Mouse (Mus musculus) olfactory bulb, adult 2 months (tissue): ENCODE data around the gene Lmtk2. TPM values are rescaled to one million over a fixed set of nuclear protein-coding genes. Genes with fewer than 3 reads are reported as not detected.

Experiments used
- H3K27ac ChIP-seq: fragments of 200-500 bp; 2 replicates; pipeline ENCODE4 v1.5.1; 2012; ENCODE audit warnings: low read depth, low read length; ENCODE audit not compliant: insufficient read depth
- H3K4me1 ChIP-seq: fragments of 200-500 bp; 2 replicates; pipeline ENCODE4 v1.6.1; 2012; ENCODE audit warnings: low read length; ENCODE audit not compliant: control insufficient read depth, insufficient read depth
- H3K4me3 ChIP-seq: fragments of 200-500 bp; 2 replicates; pipeline ENCODE4 v1.5.1; 2012; ENCODE audit warnings: mild to moderate bottlenecking, low read depth, low read length, moderate library complexity; ENCODE audit not compliant: insufficient read depth
- CTCF ChIP-seq: fragments of 200-500 bp; IDR thresholded peaks from 2 replicates; pipeline ENCODE4 v1.5.1; 2012; ENCODE audit warnings: low read depth, mild to moderate bottlenecking, low read length, moderate library complexity; ENCODE audit not compliant: insufficient read depth
- POLR2A ChIP-seq: fragments of 200-500 bp; IDR thresholded peaks from 2 replicates; pipeline ENCODE4 v1.6.1; 2012; ENCODE audit warnings: mild to moderate bottlenecking, low read depth, low read length, moderate library complexity; ENCODE audit not compliant: insufficient read depth
- WGBS: fragments of 180-500 bp; shearing (Covaris S2); methylation state at CpG from one replicate; pipeline ENCODE4 v1.1.7; 2018; 5-methylcytosine and 5-hydroxymethylcytosine counted together
- polyA plus RNA-seq: library from polyadenylated mRNA; stranded (reverse); fragments of >200 nt; gene quantifications from 2 replicates; pipeline ENCODE4 v1.2.4, GENCODE M21; 2012; ENCODE audit warnings: low replicate concordance; ENCODE audit not compliant: missing spikeins, insufficient read depth, insufficient read length

Lmtk2 gene
- polyA plus RNA-seq, 1 experiment, result not detected

DNA sequence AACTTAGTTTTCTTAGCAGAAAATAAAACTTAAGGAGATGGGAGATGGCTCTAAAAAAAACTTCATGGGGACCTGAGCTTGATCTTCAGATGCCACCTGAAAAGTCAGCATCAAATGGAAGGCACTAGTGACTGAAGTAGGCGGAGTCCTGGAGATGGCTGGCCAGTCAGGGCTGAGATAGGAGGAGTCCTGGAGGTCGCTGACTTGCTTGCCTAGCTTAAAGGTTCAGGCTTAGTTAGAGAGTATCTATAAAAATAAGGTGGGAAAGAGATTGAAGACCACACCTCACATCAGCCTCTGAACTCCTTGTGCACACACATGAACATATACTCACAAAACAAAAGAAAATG, 15.4 kb downstream of the Lmtk2 start:
- no peak overlapping the region for H3K27ac ChIP-seq
- H3K4me1 ChIP-seq, result peaks cover 23% of the 10 kb centered on the region
- TF ChIP-seq POLR2A, result no peak
- TF ChIP-seq CTCF, result no peak
- no peak overlapping the region for H3K4me3 ChIP-seq
- 80% methylated on average over 2 of the region's 2 CpGs for WGBS

DNA sequence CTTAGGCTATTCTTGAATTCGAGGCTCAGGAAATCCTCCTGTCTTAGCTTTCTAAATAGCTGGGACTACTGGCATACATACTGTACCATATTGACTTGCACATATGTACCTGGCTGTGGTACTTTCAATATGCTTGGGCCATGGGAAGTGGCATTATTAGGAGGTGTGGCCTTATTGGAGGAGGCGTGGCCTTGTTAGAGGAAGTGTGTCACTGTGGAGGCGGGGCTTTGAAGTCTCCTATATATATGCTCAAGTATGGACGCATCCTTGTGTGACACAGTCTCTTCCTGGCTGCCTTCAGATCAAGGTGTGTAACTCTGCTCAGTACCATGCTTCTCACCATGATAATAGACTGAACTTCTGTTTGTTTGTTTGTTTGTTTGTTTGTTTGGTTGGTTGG, 18.0 kb downstream of the Lmtk2 start:
- no peak overlapping the region for H3K27ac ChIP-seq
- TF ChIP-seq CTCF (no peak), POLR2A (no peak)
- WGBS, result 94% methylated on average over 4 of the region's 4 CpGs

DNA sequence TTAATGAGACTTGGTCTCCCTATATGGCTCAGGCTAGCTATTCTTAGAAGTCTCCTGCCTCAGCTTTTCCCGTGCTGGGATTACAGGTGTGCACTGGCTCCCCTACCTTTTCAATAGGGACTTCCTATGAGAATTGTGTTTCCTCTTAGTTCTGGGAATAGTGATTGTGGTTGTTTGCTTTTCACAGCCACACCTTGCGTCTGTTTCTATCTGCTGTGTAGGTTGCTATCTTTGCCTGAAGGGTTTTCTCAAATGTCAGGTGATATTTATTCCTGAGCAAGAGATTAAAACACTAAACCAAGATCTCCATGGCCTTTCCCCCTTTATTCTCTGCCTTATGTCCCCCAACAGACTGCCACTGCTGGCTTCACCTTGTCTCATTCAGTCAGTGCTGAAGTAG, 19.1 kb downstream of the Lmtk2 start:
- TF ChIP-seq CTCF (no peak), POLR2A (no peak)
- no peak overlapping the region for H3K4me3 ChIP-seq
- H3K4me1 ChIP-seq, result peaks cover 29% of the 10 kb centered on the region
- WGBS, result 65% methylated on average over 2 of the region's 2 CpGs
- 0 out of 2 replicates have a peak overlapping the region, but pooled peaks have one; percentile 36 for H3K27ac ChIP-seq

More for the DNA sequence above, 18.0 kb downstream of the Lmtk2 start:
- Histone ChIP-seq H3K4me1 (peaks cover 27% of the 10 kb centered on the region), H3K4me3 (no peak overlapping the region)

DNA sequence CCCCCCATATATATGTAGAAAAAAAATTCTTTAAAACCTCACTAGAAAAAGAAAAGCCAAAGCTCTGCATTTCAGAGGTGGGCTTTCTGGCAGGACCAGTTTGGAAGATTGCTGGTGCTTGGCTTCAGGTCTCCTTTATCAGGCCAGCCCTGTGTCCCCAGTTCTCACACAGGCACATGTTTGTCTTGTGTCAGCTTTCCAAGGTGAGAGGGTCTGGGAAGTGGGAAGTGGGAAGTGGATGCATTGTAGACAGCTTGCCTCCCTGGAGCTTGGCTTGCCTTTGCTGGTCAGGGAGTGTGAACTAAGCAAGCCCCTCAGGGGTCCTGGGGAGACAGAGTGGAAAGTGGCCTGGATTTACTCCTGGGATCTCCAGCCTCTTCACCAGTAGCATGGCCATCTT, 21.3 kb downstream of the Lmtk2 start:
- Histone ChIP-seq H3K4me3 (no peak overlapping the region), H3K27ac (peak overlapping the region; percentile 47), H3K4me1 (peaks cover 31% of the 10 kb centered on the region)
- no peak for TF ChIP-seq CTCF
- TF ChIP-seq POLR2A, result no peak

DNA sequence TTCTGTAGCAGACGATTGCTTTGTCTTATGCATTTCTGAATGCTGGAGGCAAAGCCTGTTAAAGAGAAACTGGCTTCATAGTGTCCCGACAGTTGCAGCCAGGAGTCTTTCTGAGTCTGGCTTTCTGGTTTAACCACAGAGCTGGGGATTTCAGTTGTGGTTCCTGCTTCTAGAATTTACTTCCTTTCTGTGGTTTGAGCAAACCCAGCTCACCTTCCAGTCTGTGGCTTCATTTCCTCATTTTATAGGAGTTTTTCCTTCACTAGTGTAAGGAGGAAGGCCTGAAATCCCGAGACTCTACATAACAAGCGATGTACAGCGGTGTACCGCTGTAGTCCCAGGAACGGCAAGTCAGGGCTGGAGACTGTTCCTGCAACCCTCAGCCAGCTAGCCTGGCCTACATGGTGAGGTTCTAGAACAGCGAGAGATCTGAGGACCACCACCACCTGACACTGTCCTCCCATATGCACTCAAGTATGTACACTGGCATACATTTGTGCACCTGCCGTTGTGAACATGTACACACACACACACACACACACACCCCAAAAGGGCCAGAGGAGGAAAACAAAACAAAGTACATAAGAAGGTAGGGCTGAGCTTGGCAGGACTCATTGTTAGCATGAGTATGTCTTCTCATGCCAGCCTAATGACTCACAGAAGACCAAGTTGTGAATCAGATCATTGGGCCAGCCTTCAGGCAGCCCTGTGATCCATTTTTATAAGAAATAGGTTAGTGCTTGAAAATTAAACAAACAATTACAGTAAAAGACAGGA, 25.9 kb downstream of the Lmtk2 start:
- 77% methylated on average over 9 of the region's 9 CpGs for WGBS
- Histone ChIP-seq H3K27ac (no peak overlapping the region), H3K4me1 (peaks cover 17% of the 10 kb centered on the region), H3K4me3 (no peak overlapping the region)
- TF ChIP-seq POLR2A (no peak), CTCF (no peak)

DNA sequence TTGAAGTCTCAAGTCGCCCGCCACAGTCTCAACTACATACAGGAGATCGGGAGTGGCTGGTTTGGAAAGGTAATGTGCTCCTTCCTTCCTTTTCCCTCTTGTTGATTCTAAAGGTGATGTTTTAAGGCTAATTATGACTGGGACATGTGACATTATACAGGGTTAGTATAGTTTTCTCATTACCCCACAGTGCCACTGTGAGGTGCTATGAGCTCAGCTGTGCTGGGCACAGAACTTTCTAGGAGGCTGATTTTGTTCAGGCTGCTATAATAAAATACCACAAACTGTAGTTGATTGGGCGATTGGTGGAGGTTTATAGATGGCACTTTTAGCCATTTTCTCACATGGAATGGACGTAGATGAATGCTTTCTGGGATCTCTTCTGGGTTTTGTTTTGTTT, 43.3 kb downstream of the Lmtk2 start:
- H3K27ac ChIP-seq, result no peak overlapping the region
- no peak overlapping the region for H3K4me3 ChIP-seq
- WGBS, result 97% methylated on average over 5 of the region's 5 CpGs
- TF ChIP-seq CTCF (no peak), POLR2A (no peak)
- H3K4me1 ChIP-seq, result peaks cover 4% of the 10 kb centered on the region; the same call in 1 of the 2 replicates

DNA sequence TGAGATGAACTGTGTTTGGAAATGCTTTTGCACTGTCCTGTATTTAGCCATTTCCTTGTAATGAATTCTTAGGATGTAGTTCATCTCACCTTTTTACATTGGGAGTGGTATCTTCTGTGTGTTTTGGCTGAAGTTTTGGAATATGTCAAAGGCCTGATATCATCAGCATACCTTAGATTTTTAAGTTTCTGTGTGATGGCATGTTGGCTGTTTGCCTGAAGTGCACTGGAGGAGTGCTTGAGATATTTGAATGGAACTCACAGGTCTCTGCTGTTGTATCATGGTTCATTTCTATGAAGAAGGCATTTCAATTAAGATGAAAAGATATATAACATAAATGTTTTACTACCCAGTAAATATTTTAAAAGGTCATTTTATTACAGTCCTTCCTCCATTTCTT, 46.7 kb downstream of the Lmtk2 start:
- no peak for TF ChIP-seq POLR2A
- no peak for TF ChIP-seq CTCF
- H3K4me3 ChIP-seq, result no peak overlapping the region
- H3K4me1 ChIP-seq, result peaks cover 4% of the 10 kb centered on the region; the same call in 1 of the 2 replicates
- H3K27ac ChIP-seq, result no peak overlapping the region

DNA sequence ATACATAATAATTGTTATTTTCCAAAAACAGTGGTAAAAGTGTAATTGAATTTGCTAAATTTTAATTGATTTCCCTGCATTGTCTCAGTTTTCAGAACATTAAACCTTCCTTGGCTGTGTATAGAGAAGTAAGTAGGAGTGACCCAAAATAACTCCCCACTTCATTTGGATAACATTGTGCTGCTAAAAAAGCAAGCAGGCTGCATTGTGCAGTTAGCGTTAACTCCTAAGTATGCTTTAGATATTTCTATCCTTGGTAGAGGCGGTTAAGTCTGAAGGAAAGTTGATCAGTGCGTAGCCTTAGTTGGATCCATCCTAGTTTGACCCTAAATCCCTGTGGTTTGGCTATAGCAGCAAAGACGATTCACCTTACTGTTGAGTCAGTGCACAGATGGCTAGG, 49.3 kb downstream of the Lmtk2 start:
- Histone ChIP-seq H3K4me3 (no peak overlapping the region), H3K4me1 (peaks cover 4% of the 10 kb centered on the region; the same call in 1 of the 2 replicates), H3K27ac (no peak overlapping the region)
- TF ChIP-seq POLR2A, result no peak
- TF ChIP-seq CTCF, result no peak
- whole genome bisulfite sequencing, result 50% methylated on average over 4 of the region's 4 CpGs

DNA sequence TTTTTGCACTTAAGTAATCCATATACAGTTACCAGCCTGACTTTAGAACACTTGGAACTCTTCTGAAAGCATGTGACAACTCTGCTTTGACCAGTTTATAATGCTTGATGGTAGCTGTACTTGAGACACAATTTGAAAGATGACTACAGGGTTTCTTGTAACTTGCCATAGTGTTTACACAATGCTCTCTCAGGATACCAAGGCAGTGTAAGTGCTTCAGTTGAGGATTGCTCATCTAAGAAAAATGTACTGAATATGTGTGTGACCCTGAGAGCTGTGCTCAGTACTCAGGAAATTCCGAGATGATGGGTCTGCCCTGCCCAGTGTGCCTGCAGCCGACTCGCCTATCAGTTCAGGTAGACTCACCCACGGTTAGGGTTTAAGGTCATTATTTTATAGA, 51.0 kb downstream of the Lmtk2 start:
- Histone ChIP-seq H3K4me1 (peaks cover 4% of the 10 kb centered on the region; the same call in 1 of the 2 replicates), H3K4me3 (no peak overlapping the region), H3K27ac (no peak overlapping the region)
- no peak for TF ChIP-seq POLR2A
- TF ChIP-seq CTCF, result no peak
- WGBS, result 90% methylated on average over 4 of the region's 4 CpGs

DNA sequence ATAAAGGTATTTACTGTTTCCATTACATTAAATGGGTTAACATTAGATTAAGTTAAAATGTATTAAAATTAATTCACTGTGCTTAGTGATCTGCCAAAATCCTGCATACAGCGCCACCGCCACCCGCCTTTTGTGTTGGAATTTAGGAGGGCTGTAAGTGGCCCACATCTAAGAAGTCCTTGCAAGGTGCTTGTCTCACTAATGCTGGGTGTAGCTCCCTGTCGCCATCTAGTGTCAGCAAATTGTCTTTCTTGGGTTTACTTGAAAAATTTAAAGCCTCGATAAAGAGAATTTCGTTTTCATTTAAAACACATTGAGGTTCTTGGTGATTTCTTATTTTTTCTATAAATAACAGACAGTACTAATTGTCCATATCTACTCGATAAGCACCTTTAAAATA, 54.3 kb downstream of the Lmtk2 start:
- Histone ChIP-seq H3K4me1 (peaks cover 3% of the 10 kb centered on the region; the same call in 1 of the 2 replicates), H3K27ac (no peak overlapping the region), H3K4me3 (no peak overlapping the region)
- 12% methylated on average over 7 of the region's 7 CpGs for WGBS
- no peak for TF ChIP-seq CTCF
- no peak for TF ChIP-seq POLR2A
